Mouse (Mus musculus) left cerebral cortex, adult 11 months (tissue): ENCODE results near the gene Gm44596.
A peak's percentile ranks its signal among the peaks of the same experiment; 100 is the strongest.
"Not testable (repeated sequence)": the region's sequence is repeated elsewhere in the genome, so short reads cannot be mapped to it uniquely, and the experiment has no call there.

Source experiments
- DNase-seq: peaks from one replicate; pipeline ENCODE4 v3.0.0; 2022; ENCODE audit warnings: low spot score

The Gm44596 gene

DNA sequence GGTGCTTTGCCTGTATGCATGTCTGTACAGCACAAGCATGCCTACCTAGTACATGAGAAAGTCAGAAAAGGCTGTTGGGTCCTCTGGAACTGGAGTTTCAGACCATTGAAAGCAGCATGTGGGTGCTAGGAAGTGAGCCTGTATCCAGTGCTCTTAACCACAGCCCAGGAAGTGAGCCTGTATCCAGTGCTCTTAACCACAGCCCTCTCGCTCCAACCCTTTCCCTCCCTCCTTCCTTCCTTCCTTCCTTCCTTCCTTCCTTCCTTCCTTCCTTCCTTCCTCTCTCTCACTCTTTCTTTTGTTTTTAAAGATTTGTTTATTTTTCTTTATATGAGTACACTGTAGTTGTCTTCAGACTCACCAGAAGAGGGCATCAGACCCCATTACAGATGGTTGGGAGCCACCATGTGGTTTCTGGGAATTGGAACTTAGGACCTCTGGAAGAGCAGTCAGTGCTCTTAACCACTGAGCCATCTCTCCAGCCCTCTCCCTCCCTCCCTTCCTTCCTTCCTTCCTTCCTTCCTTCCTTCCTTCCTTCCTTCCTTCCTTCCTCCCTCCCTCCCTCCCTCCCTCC is 5.4 kb downstream of the Gm44596 start:
- not testable (repeated sequence) for DNase-seq

DNA sequence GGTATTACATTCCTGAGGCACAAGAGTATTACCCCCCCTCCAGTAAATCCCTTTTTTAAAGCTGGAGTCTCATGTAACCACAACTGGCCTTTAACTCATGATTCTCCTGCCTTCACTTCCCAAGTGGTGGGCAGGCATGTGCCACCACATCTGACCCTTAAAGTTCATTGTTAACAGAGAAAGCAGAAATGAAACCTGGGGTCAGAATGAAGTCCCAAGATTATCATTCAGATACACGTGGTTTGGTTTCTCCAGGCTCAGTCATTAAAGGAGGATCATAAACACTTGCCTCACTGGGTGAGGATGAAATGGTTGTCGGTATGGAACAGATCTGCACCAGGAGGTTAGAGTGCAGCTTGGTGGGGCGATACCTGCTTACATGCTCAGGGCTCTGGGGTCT is 6.0 kb downstream of the Gm44596 start:
- no peak for DNase-seq

GRCm38 (mm10) chr6:128383752-128384151 is 8.4 kb downstream of the Gm44596 start:
- no peak for DNase-seq

- no peak for DNase-seq
These were observed 9.7 kb downstream of the Gm44596 start for GRCm38 (mm10) chr6:128385026-128385425.

- no peak for DNase-seq
These were observed 13.9 kb downstream of the Gm44596 start for GRCm38 (mm10) chr6:128389185-128389584.

DNA sequence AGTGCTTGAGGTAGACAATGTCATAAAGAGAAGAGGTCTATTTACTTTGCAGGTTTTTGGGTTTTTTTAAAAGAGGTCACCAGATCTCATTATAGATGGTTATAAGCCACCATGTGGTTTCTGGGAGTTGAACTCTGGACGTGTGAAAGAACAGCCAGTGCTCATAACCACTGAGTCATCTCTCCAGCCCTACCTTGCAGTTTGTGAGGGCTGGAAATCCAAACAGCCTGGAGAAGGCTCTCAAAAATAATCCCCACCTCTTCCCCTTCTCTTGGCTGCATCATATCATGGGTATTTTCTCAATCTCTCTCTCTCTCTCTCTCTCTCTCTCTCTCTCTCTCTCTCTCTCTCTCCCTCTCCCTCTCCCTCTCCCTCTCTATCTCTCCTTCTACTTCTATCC is 15.4 kb downstream of the Gm44596 start:
- no peak for DNase-seq

DNA sequence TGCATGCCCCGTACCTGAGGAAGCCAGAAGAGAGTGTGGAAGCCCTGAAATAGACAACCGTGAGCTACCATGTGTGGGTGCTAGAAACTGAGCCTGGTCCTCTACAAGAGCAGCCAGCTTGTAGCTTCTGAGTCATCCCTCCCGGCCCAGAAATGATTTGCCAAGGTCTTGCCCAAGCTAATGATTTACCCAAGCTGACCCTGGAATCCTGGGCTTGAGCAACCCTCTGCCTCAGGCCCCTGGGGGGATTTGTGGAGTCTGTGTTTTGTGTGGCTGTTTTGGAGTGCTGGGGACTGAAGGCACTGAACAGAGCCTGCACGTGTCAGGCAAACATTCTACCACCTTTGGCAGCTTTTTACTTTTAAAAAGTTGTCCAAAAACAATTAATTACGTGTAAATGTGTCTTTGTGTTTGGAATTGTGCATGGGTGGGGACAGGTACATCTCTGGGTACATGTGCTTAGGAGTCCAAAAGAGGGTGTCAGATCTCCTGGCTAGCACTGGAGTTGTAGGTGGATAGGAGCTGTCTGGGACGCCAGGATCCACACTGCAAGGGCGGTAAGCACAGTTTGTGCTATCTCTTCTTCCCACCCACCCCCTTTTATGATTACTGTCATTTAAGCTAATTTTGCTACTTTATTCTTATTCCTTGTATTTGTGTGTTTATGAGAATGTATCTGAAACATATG is 22.4 kb downstream of the Gm44596 start:
- no peak for DNase-seq

GRCm38 (mm10) chr6:128398996-128399395 is 23.7 kb downstream of the Gm44596 start, which contains the start of gene Nrip2:
Gene Nrip2 (plus strand): TSS chr6:128399296.
- DNase-seq, result no peak

GRCm38 (mm10) chr6:128399421-128400185 is 24.3 kb downstream of the Gm44596 start:
- DNase-seq, result no peak

- DNase-seq, result no peak
These were observed 29.4 kb downstream of the Gm44596 start for GRCm38 (mm10) chr6:128404708-128405107.

- no peak for DNase-seq
These were observed 33.3 kb downstream of the Gm44596 start for GRCm38 (mm10) chr6:128408544-128409125.

GRCm38 (mm10) chr6:128410305-128410704 is 35.0 kb downstream of the Gm44596 start:
- DNase-seq, result no peak

- peak; percentile 72 for DNase-seq
These were observed 35.8 kb downstream of the Gm44596 start for GRCm38 (mm10) chr6:128411115-128411514.

GRCm38 (mm10) chr6:128416169-128416568 is 40.9 kb downstream of the Gm44596 start:
- no peak for DNase-seq

GRCm38 (mm10) chr6:128418076-128418475 is 42.8 kb downstream of the Gm44596 start:
- no peak for DNase-seq

GRCm38 (mm10) chr6:128421036-128421435 is 45.7 kb downstream of the Gm44596 start:
- DNase-seq, result no peak

DNA sequence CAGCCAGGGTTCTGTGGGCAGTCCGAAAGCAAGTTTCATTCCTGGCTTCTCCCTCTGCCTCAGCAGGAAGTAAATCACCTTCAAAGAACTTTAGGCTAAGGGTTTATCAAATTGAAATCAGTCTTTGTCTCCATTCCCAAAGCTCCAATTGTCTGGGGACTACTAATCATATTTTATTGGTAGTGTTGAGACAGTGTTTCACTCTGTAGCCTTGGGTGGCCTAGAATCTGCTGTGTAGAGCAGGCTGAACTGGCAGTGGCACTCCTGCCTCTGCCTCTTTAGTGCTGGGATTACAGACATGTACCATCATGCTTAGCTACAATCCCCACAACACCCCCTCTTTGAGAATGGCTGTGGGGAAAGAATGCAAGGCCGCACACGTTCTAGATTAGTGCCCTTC is 46.2 kb downstream of the Gm44596 start:
- DNase-seq, result no peak

DNA sequence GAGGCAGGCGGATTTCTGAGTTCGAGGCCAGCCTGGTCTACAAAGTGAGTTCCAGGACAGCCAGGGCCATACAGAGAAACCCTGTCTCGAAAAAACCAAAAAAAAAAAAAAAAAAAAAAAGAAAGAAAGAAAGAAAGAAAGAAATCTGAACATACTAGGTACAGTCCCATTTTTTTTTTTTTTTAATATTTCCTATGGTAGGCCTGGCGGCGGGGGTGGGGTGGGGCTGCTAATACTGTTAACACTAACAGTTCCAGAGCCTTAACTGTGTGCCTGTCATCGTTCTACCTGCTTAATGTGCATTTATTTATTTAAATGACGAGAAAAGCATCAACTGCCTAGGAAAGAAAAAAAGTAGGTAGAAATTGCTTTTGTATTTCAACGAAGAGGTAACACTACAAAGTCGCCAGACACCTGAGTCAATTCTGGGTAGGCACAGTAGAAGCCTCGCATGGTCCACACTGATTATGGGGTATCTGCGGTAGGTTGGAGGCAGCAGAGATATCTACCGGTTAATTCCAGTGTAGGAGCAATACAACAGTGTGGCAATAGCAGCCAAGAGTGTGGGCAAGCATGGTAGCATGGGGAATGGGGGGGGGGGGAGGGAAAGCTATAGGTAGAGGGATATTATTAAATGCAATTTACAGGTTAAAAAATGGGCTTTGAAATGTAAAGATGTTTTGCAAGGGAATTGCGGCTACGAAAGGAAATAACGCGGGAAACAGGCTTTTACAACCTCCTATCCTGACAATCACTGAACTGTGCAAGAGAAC is 48.4 kb downstream of the Gm44596 start:
- DNase-seq, result no peak

GRCm38 (mm10) chr6:128424269-128425019 is 49.1 kb downstream of the Gm44596 start, which contains the start of gene Itfg2:
Gene Itfg2 (minus strand): TSS chr6:128424931.
- DNase-seq, result peak; percentile 91

GRCm38 (mm10) chr6:128425046-128425445 is 49.7 kb downstream of the Gm44596 start:
- no peak for DNase-seq

DNA sequence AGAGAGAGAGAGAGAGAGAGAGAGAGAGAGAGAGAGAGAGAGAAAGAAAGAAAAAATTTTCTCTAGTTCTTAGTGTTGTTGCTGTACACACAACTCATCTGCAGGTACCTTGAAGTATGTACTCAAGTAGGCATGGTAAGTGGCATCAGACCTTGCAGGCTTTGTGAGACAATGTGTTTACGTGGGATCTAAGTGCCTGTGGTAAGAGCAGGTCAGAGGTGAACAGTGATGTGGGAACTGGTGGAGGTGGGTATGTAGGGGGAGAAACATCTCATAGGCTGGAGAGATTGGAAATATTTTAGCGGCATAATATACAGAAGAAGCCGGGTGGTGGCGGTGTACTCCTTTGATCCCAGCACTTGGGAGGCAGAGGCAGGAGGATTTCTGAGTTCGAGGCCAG is 52.3 kb downstream of the Gm44596 start:
- DNase-seq, result no peak
